Mouse (Mus musculus) G1E (cell line): ENCODE data around the gene Heca. TPM values are rescaled to one million over a fixed set of nuclear protein-coding genes. Genes with fewer than 3 reads are reported as not detected.
A peak's percentile ranks its signal among the peaks of the same experiment; 100 is the strongest.
"Not testable (repeated sequence)": the region's sequence is repeated elsewhere in the genome, so short reads cannot be mapped to it uniquely, and the experiment has no call there.

Source experiments
- ATAC-seq: 2 replicates; pipeline ENCODE4 v1.8.0; 2016; ENCODE audit warnings: mild to moderate bottlenecking; ENCODE audit not compliant: insufficient number of reproducible peaks, poor library complexity, low FRiP score, severe bottlenecking; ENCODE audit errors: extremely low read depth
- DNase-seq: peaks from one replicate; pipeline ENCODE4 v3.0.0; 2012; ENCODE audit warnings: low spot score
- H3K27me3 ChIP-seq: 2 replicates; pipeline ENCODE4 v1.6.1; 2012; ENCODE audit warnings: mild to moderate bottlenecking, low read length, inconsistent platforms; ENCODE audit not compliant: insufficient read depth
- H3K36me3 ChIP-seq: replicated peaks from 2 replicates; pipeline ENCODE3; 2012; ENCODE audit warnings: mild to moderate bottlenecking, inconsistent platforms
- H3K4me1 ChIP-seq: 2 replicates; pipeline ENCODE4 v1.6.1; 2012; ENCODE audit warnings: low read depth, low read length, inconsistent platforms, mixed read lengths; ENCODE audit not compliant: insufficient read depth
- H3K4me3 ChIP-seq: 2 replicates; pipeline ENCODE4 v1.5.1; 2012; ENCODE audit warnings: low read depth, mild to moderate bottlenecking, inconsistent platforms, low read length, moderate library complexity, mixed read lengths
- H3K9me3 ChIP-seq: replicated peaks from 2 replicates; pipeline ENCODE4 v1.6.1; 2012; ENCODE audit warnings: inconsistent platforms
- CTCF ChIP-seq: IDR thresholded peaks from 2 replicates; pipeline ENCODE4 v1.5.1; 2012; ENCODE audit warnings: low read depth, low read length, inconsistent platforms, mixed read lengths
- GATA1 ChIP-seq: IDR thresholded peaks from 2 replicates; pipeline ENCODE4 v1.6.1; 2012; ENCODE audit warnings: borderline replicate concordance, low read length, inconsistent platforms, mixed read lengths
- GATA2 ChIP-seq: IDR thresholded peaks from 2 replicates; pipeline ENCODE4 v1.6.1; 2012; ENCODE audit warnings: low read depth, low read length, inconsistent platforms, borderline replicate concordance
- POLR2AphosphoS5 ChIP-seq: IDR thresholded peaks from 2 replicates; pipeline ENCODE4 v1.6.1; 2012; ENCODE audit warnings: low read depth, low read length, inconsistent platforms; ENCODE audit not compliant: insufficient replicate concordance
- TAL1 ChIP-seq: conservative IDR thresholded peaks from 2 replicates; pipeline ENCODE4 v1.6.1; 2012; ENCODE audit warnings: low read depth, low read length, inconsistent platforms, mixed read lengths
- polyA plus RNA-seq: library from polyadenylated mRNA; stranded (reverse); fragments of >175 nt; gene quantifications from 2 replicates; pipeline ENCODE4 v1.2.3, GENCODE M21; 2012
- total RNA-seq, 2 experiments: library from RNA; stranded (forward) in 1 of 2; stranded (reverse) in 1 of 2; fragments of 200-1000 nt in 1 of 2; fragments of >200 nt in 1 of 2; fragmentation: Nextera tagmentation in 1 of 2; gene quantifications; 2 replicates each; pipeline ENCODE4 v1.2.3; 2014 to 2017

Gene Heca
- total and polyA plus RNA-seq, 3 experiments: 7.7 to 34.2 (median 27.0) TPM

DNA sequence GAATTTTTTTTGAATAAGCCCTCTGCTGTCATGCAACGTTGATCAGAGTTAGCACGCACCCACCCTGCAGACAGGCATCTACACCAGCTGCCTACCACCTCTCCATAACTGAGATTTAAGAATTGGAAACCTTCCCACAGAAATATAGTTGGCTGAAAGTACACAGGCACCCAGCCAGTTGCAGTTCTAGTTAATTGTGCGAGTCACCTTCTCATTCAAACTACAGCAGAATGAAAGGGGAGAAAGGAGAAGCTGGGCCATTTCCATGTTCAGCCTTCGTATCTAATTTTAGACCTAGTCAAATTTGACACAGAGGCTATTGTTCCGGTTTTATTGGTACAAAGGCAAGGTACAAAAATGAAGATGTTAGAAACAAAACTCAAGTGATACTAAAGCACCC, 2.9 kb upstream of the Heca start:
- peaks cover 11% of the 10 kb centered on the region for H3K27me3 ChIP-seq
- TF ChIP-seq GATA1: no peak
- TF ChIP-seq TAL1: no peak
- TF ChIP-seq CTCF: no peak
- TF ChIP-seq POLR2AphosphoS5: no peak
- no peak for TF ChIP-seq GATA2
- H3K36me3 ChIP-seq: no peaks in the 10 kb centered on the region
- no peak overlapping the region for H3K4me3 ChIP-seq
- H3K4me1 ChIP-seq: peaks cover 13% of the 10 kb centered on the region
- H3K9me3 ChIP-seq: no peaks in the 10 kb centered on the region
- ATAC-seq (no peak), DNase-seq (no peak)

DNA sequence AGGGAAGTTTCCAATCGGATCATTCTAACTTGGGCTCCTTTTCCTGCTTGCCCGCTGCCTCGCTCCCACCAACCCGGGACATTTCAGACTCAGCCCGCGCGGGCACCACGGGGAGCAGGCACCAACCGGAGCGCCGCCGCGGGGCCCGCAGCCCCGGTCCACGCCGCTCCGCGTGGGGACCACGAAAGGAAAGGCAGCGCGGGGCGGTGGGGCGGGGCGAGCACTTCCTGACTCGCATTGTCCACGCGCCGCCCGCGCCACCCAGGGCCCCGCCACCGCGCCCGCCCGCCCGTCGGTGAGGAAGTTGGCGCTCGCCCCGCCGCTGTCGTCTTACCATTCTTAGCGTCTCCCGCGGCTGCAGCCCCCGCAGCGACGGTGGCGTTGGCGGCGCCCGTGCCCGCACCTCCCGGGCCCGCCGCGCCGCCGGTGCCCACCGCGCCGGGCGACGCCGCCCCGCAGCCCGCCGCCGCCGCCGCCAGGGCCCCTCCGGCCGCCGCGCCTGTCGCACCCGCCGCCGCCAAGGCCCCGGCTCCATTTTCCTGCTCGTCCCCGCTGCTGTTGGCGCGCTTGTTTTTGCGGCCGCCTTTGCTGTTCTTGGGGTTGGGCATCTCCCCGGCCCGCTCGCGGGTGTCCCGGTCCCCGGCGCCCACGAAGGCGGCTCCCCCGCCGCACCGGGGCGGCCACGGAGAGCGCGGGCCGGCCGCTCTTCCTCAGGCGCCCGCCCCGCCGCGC, 526 bp downstream of the Heca start:
- peak overlapping the region; percentile 82 for H3K4me3 ChIP-seq
- TF ChIP-seq TAL1: no peak
- no peak for TF ChIP-seq GATA2
- TF ChIP-seq CTCF: no peak
- no peak for TF ChIP-seq POLR2AphosphoS5
- no peak for TF ChIP-seq GATA1
- DNase-seq: peak; percentile 49

DNA sequence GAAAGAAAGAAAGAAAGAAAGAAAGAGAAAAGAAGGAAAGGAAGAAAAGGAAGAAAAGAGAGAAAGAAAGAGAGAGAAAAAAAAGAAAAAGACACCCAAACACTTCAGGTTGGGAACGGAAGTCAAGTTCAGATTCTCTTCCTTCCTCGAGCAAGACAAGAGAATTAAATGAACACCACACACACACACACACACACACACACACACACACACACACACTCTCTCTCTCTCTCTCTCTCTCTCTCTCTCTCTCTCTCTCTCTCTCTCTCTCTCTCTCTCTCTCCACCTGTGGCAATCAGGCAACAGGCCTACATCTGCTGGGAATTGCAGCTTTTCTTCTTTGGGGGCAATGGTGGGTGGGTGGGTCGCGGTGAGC, 1.1 kb downstream of the Heca start:
- not testable (repeated sequence) for H3K9me3 ChIP-seq, H3K27me3 ChIP-seq, DNase-seq, ATAC-seq, H3K36me3 ChIP-seq
- H3K4me1 ChIP-seq: peaks cover 16% of the 10 kb centered on the region
- H3K4me3 ChIP-seq: peak overlapping the region; percentile 82

More for the DNA sequence above, 526 bp downstream of the Heca start:
- peaks cover 16% of the 10 kb centered on the region for H3K4me1 ChIP-seq
- H3K36me3 ChIP-seq: peaks cover 6% of the 10 kb centered on the region
- H3K9me3 ChIP-seq: no peaks in the 10 kb centered on the region
- ATAC-seq: peak; percentile 29; the same call in 1 of the 2 replicates
- peaks cover 6% of the 10 kb centered on the region for H3K27me3 ChIP-seq

DNA sequence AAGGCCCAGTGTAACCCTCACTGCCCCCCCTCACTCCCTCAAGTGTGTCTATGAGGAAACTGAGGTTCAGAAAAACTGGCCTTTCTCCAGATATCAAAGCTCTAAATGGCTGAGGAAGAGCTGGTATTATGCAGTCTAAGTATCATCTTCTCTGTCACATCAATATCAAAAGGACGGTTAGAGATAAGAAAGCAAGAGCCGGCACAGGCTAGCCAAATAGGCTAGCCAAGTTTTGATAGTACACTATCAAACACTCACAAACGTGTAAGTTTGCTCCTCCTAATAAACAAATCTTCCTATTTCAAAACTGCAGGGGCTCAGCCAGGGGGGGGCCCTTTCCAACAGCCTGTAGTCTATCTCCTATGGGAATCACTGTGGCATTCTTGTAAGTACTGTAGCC, 1.8 kb downstream of the Heca start:
- Histone ChIP-seq H3K4me3 (no peak overlapping the region), H3K4me1 (peaks cover 16% of the 10 kb centered on the region), H3K36me3 (peaks cover 11% of the 10 kb centered on the region), H3K27me3 (no peaks in the 10 kb centered on the region), H3K9me3 (no peaks in the 10 kb centered on the region)
- DNase-seq (peak; percentile 6), ATAC-seq (no peak)
- TF ChIP-seq POLR2AphosphoS5 (no peak), TAL1 (no peak), GATA1 (no peak), GATA2 (no peak), CTCF (no peak)

DNA sequence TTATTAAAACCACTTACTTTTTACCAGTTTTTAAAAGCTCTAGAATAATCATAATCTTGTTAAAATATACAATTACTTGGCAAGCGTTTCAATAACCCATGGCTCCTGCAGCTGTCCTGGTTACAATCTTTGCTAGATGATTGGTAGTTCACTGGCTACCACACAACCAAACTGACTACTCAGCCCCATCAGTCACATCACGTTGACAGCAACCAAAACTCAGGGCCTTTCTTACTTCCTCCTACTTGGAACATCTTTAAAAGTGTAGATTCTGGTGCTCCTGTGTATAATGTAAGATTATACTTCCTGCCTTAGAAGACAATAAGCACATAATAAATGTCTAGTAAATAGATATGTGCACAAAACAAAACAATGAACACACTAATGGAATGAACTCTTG, 14.2 kb downstream of the Heca start:
- no peaks in the 10 kb centered on the region for H3K9me3 ChIP-seq
- TF ChIP-seq CTCF: no peak
- no peaks in the 10 kb centered on the region for H3K27me3 ChIP-seq
- ATAC-seq: no peak
- H3K36me3 ChIP-seq: peaks cover 3% of the 10 kb centered on the region
- DNase-seq: no peak
- no peaks in the 10 kb centered on the region; the same call in 1 of the 2 replicates for H3K4me1 ChIP-seq
- no peak overlapping the region for H3K4me3 ChIP-seq

DNA sequence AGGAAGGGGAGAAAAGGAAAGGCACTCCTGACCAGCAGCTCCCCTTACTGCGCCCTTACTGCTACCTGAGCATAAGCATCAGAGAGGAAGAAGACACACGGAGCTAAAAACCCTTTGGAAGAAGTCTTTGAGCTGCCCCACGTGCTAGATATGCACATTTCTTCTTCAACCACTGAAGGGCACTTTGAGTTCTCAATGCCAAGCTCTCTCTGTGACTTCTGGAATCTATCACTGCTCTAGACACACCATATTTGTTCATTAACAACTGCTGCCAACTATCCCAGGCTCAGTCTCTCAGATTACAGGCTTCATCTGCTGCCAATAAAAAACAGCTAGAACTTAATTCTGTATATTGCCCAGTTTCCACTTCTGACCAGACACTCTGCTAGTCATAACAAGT, 15.7 kb downstream of the Heca start:
- DNase-seq: no peak
- no peak overlapping the region for H3K4me3 ChIP-seq
- TF ChIP-seq POLR2AphosphoS5: no peak
- no peak for TF ChIP-seq CTCF
- TF ChIP-seq TAL1: no peak
- no peak for TF ChIP-seq GATA1
- no peak for TF ChIP-seq GATA2
- no peaks in the 10 kb centered on the region for H3K27me3 ChIP-seq
- no peaks in the 10 kb centered on the region for H3K9me3 ChIP-seq
- peaks cover 3% of the 10 kb centered on the region for H3K36me3 ChIP-seq
- no peak for ATAC-seq
- no peaks in the 10 kb centered on the region; the same call in 1 of the 2 replicates for H3K4me1 ChIP-seq

DNA sequence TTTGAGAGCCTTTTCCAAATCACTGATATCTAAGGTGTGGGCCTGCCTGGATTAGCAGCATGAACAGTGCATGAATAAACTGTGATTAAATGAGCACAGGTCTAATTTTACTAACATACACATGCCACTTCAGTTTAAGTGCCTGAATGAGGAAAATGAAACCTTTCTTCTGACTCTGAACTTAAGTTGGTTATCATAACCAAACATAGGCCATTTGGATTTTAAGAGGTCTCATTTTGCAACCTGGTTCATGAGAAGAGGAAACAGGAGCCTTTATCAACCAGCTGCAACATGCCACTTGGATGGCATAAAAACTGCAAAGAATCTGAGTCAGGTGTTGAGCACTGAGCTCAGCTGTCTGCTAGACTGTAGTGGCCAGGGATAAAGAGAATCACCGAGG, 16.7 kb downstream of the Heca start:
- ATAC-seq: peak; percentile 22; the same call in 1 of the 2 replicates
- Histone ChIP-seq H3K36me3 (peaks cover 3% of the 10 kb centered on the region), H3K27me3 (no peaks in the 10 kb centered on the region), H3K4me1 (no peaks in the 10 kb centered on the region; the same call in 1 of the 2 replicates), H3K9me3 (no peaks in the 10 kb centered on the region), H3K4me3 (no peak overlapping the region)
- TF ChIP-seq GATA1: no peak
- no peak for TF ChIP-seq TAL1
- TF ChIP-seq GATA2: no peak
- no peak for TF ChIP-seq POLR2AphosphoS5
- TF ChIP-seq CTCF: no peak
- DNase-seq: no peak
